Mouse (Mus musculus): ENCODE results near the gene Zer1.

Zer1 gene

GRCm38 (mm10) chr2:30049831-30050230 is 74.6 kb downstream of the Zer1 start:
- DNase-seq (ENCODE audit: low spot score): no peak

GRCm38 (mm10) chr2:30048699-30049388 is 75.5 kb downstream of the Zer1 start, which contains the start of gene Wdr34:
Gene Wdr34, minus strand, starts transcription at chr2:30048881.
- DNase-seq (ENCODE audit: low spot score): peak; percentile 99

- DNase-seq (ENCODE audit: low spot score): no peak
These were observed 76.3 kb downstream of the Zer1 start for GRCm38 (mm10) chr2:30048101-30048501.

Measured in urinary bladder, postnatal 25 days (tissue).